Mouse (Mus musculus) bone marrow macrophage, adult 2 months (primary cell): ENCODE data around the gene Acr. TPM values are rescaled to one million over a fixed set of nuclear protein-coding genes. Genes with fewer than 3 reads are reported as not detected.
A peak's percentile ranks its signal among the peaks of the same experiment; 100 is the strongest.

ENCODE experiments used
- H3K27ac ChIP-seq: 2 replicates; pipeline ENCODE4 v1.5.1; 2012; ENCODE audit warnings: low read depth, low read length; ENCODE audit not compliant: insufficient read depth
- H3K4me1 ChIP-seq: 2 replicates; pipeline ENCODE4 v1.6.1; 2012; ENCODE audit warnings: low read length; ENCODE audit not compliant: control insufficient read depth, insufficient read depth
- H3K4me3 ChIP-seq: 2 replicates; pipeline ENCODE4 v1.5.1; 2012; ENCODE audit warnings: mild to moderate bottlenecking, low read length, moderate library complexity; ENCODE audit not compliant: insufficient read depth
- CTCF ChIP-seq: IDR thresholded peaks from 2 replicates; pipeline ENCODE4 v1.5.1; 2012; ENCODE audit warnings: low read depth, mild to moderate bottlenecking, low read length, moderate library complexity
- POLR2A ChIP-seq: IDR thresholded peaks from 2 replicates; pipeline ENCODE4 v1.6.1; 2012; ENCODE audit warnings: mild to moderate bottlenecking, low read depth, low read length, borderline replicate concordance
- polyA plus RNA-seq: library from polyadenylated mRNA; stranded (reverse); fragments of >200 nt; gene quantifications from 2 replicates; pipeline ENCODE4 v1.2.4, GENCODE M21; 2012; ENCODE audit not compliant: missing spikeins, insufficient read depth, insufficient read length

The Acr gene
- polyA plus RNA-seq, 1 experiment, result not detected

- no peak overlapping the region for H3K27ac ChIP-seq
- H3K4me1 ChIP-seq, result no peaks in the 10 kb centered on the region
- no peak overlapping the region for H3K4me3 ChIP-seq
- no peak for TF ChIP-seq CTCF
- TF ChIP-seq POLR2A, result no peak
Observed at GRCm38 (mm10) chr15:89572147-89572546, 4.0 kb downstream of the Acr start.

DNA sequence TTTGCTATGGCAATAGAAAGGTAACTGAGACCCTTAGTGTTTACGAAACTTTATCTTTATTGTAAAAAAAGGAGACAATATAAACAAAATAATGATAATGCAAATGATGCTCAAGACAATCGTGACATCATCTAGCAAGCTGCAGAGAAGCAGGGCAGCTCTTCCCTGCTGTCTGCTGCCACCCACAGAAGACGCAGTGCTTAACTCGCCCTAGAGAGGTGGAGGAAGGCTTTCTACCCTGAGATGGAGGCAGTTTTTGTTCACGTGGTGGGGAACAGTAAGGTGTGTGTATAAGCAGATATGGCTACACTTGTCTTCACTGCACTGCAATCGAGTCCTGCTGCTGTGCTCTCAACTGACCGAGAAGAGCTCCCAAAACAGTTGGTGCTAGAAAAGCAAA, 14.4 kb downstream of the Acr start:
- no peaks in the 10 kb centered on the region for H3K4me1 ChIP-seq
- TF ChIP-seq CTCF (no peak), POLR2A (no peak)
- H3K27ac ChIP-seq, result no peak overlapping the region

DNA sequence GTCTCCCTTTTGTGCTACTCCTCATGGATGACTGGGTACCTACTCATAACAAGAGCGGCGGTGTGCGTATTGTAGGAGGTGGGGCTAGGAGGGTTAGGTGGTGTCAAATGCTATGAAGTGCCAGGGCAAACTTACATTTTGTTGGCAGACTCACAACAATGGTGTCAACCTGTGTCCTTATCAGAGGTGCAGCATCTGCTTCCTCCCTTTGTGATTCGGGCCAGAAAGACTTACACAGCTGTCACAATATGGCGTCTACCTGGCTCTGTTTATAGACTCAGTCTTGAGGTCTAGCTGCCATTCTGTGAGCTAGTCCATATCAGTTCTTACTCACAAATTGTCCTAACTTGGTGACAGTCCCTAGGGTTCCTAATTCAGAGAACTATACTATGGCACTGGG, 17.0 kb downstream of the Acr start:
- no peak for TF ChIP-seq CTCF
- TF ChIP-seq POLR2A, result no peak
- Histone ChIP-seq H3K4me1 (no peaks in the 10 kb centered on the region), H3K4me3 (no peak overlapping the region), H3K27ac (no peak overlapping the region)

More for the DNA sequence above, 14.4 kb downstream of the Acr start:
- H3K4me3 ChIP-seq, result no peak overlapping the region

DNA sequence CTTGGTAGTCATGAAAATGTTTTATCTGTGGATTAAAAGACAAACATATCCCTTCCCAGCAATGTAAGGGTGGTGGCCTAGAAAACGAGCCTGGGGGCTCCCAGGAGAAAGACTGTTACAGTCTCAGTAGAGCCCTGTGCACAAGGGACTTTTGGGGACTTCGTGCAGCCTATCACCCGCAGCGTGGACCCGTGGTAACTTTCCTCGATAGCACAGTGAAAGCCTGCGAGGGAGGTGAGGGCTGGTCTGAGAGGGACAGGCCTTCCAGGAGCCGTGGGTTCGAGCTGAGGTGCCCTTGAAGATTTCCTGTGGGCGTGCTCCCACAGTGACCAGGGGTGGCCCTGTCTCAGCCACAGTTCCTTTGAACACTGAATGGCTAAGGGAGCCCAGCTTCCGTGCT, 17.5 kb downstream of the Acr start:
- H3K4me3 ChIP-seq, result no peak overlapping the region
- no peak for TF ChIP-seq POLR2A
- TF ChIP-seq CTCF, result no peak
- no peak overlapping the region for H3K27ac ChIP-seq
- H3K4me1 ChIP-seq, result peaks cover 1% of the 10 kb centered on the region; the same call in 1 of the 2 replicates

GRCm38 (mm10) chr15:89589146-89589545, 21.0 kb downstream of the Acr start:
- H3K4me3 ChIP-seq, result no peak overlapping the region
- no peak overlapping the region for H3K27ac ChIP-seq
- peaks cover 5% of the 10 kb centered on the region for H3K4me1 ChIP-seq
- TF ChIP-seq POLR2A, result no peak
- no peak for TF ChIP-seq CTCF

DNA sequence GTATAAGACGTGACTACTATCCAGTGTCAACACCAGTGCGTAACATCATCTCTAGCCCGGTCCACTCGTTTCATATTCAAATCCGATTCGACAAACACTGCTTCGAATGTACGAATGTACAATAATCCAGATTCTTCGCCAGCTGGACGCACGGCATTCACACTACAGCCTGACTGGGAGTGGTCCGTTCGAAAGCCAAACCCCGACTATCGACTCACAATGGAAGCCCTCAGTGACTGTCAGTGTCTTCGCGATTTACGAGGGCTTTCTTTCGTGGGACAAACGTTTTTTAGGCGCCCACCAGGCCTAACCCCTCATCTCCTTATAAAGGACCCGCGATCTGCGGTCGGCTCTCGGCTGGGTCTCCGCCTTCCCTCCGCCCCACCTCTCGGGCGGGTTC, 23.2 kb downstream of the Acr start:
- H3K4me3 ChIP-seq, result peak overlapping the region; percentile 72
- no peak overlapping the region for H3K27ac ChIP-seq
- H3K4me1 ChIP-seq, result peaks cover 5% of the 10 kb centered on the region
- TF ChIP-seq POLR2A, result no peak
- no peak for TF ChIP-seq CTCF

GRCm38 (mm10) chr15:89591723-89592455, 23.8 kb downstream of the Acr start, which contains the start of gene Rabl2:
Rabl2 (minus strand) TSS chr15:89591923.
- H3K27ac ChIP-seq, result no peak within 1 kb of the TSS
- H3K4me3 ChIP-seq, result peak within 1 kb of the TSS; percentile 72
- H3K4me1 ChIP-seq, result peaks cover 5% of the 10 kb centered on the region
- no peak for TF ChIP-seq POLR2A
- TF ChIP-seq CTCF, result no peak

DNA sequence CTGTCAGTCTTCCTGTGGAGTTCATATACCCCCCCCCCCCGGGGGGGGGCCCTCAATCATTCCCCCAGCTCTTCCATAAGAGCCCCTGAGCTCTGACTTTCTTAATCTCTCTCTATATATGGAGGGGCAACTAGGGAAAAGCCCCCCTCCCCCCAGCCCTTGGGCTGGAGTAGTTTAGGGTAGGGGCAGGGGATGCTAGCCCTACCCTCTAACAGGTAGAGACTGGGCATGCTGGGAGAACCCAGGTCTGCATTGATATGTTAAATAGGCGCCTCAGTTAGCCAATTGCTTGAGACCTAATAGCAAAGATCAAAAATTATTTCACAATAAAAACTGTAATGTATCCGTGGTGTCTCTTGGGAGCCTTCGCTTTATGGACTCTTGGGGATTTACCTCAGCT, 24.4 kb downstream of the Acr start:
- no peak for TF ChIP-seq POLR2A
- no peak for TF ChIP-seq CTCF
- peaks cover 5% of the 10 kb centered on the region for H3K4me1 ChIP-seq
- no peak overlapping the region for H3K4me3 ChIP-seq
- no peak overlapping the region for H3K27ac ChIP-seq

DNA sequence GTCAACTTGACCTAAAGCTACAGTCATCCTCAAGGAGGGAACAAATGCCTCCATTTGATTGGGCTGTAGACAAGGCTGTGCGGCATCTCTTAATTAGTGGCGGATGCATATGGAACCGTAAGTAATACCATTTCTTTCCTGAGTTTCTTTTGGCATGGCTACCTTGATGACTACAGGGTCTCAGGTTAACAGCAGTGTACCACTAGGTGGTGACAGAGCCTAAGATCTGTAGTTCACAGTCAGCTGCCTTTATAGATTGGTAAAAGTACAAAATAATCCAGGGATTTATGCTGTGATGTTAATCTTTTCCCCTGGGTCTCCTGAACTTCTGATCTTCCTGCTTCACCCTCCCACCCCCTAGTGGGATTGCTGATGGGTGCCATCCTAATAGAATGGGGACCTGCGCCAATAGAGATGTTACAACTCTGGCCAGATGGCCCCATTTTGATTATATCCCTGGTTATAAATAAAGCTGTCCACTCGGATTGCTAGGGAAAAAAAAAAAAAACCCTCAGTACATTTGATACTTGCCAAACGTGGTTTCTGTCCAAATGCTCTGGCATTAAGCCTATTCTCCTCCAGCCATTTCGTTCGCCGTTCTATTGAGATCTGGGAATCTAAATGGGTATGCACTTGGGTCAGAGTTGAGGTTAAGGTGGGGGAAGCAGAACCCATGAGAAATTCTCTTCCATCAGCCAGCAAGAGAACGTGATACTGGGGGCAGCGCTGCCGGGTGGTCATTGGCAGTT, 37.9 kb downstream of the Acr start:
- no peaks in the 10 kb centered on the region; the same call in 1 of the 2 replicates for H3K4me1 ChIP-seq
- TF ChIP-seq POLR2A (no peak), CTCF (no peak)
- H3K27ac ChIP-seq, result no peak overlapping the region
- no peak overlapping the region for H3K4me3 ChIP-seq

- no peak overlapping the region for H3K27ac ChIP-seq
- TF ChIP-seq CTCF (no peak), POLR2A (no peak)
Observed at GRCm38 (mm10) chr15:89607480-89607879, 39.4 kb downstream of the Acr start.

More at GRCm38 (mm10) chr15:89607480-89607879, 39.4 kb downstream of the Acr start:
- Histone ChIP-seq H3K4me3 (peak overlapping the region; percentile 42), H3K4me1 (no peaks in the 10 kb centered on the region; the same call in 1 of the 2 replicates)
